Mouse (Mus musculus) subcutaneous adipose tissue, adult 2 months (tissue): ENCODE results near the gene Cyp2c67. TPM values are rescaled to one million over a fixed set of nuclear protein-coding genes. Genes with fewer than 3 reads are reported as not detected.

ENCODE experiments used
- polyA plus RNA-seq: library from polyadenylated mRNA; depleted of rRNA; stranded (reverse); fragments of >200 nt; gene quantifications from 2 replicates; pipeline ENCODE4 v1.2.3, GENCODE M21; 2012; ENCODE audit warnings: low replicate concordance; rRNA removed

Gene Cyp2c67
- polyA plus RNA-seq = not detected in 2 replicates

GRCm38 (mm10) chr19:39648938-39649337, at the start of gene Cyp2c67:
Gene Cyp2c67, minus strand, starts transcription at chr19:39649051.

Other genes with a start within 250 kb of the Cyp2c67 start
- not detected in 2 replicates for gene Cyp2c38, start 186.0 kb downstream of the Cyp2c67 start, polyA plus RNA-seq
- gene Cyp2c39, start 138.2 kb downstream of the Cyp2c67 start, polyA plus RNA-seq = not detected in 2 replicates
- not detected in 2 replicates for gene Cyp2c68, start 92.0 kb upstream of the Cyp2c67 start, polyA plus RNA-seq
- gene Cyp2c40, start 163.8 kb upstream of the Cyp2c67 start, polyA plus RNA-seq = 0.09 TPM in 1 of 2 replicates, not detected in the other
- gene Cyp2c69, start 237.7 kb upstream of the Cyp2c67 start, polyA plus RNA-seq = 0.06 and 0.07 TPM in 2 replicates